Mouse (Mus musculus) gastrocnemius, adult 18-20 months (tissue): ENCODE data around the gene Btbd35f28. TPM values are rescaled to one million over a fixed set of nuclear protein-coding genes. Genes with fewer than 3 reads are reported as not detected.
"Not testable (repeated sequence)": the region's sequence is repeated elsewhere in the genome, so short reads cannot be mapped to it uniquely, and the experiment has no call there.

Source experiments
- DNase-seq: peaks from one replicate; pipeline ENCODE4 v3.0.0; 2021; ENCODE audit warnings: low spot score
- long read RNA-seq, 2 experiments: library from polyadenylated mRNA; stranded (forward); transcript quantifications; one replicate each; pipeline ENCODE4 v2.0.0; 2021
- total RNA-seq, 2 experiments: library from RNA; stranded (reverse); gene quantifications; 2 replicates each; pipeline ENCODE4 v1.2.3; 2021

Btbd35f28 gene
- not detected for total RNA-seq
- long read RNA-seq, experiment 1: 0 reads
- long read RNA-seq, experiment 2: 0 reads

DNA sequence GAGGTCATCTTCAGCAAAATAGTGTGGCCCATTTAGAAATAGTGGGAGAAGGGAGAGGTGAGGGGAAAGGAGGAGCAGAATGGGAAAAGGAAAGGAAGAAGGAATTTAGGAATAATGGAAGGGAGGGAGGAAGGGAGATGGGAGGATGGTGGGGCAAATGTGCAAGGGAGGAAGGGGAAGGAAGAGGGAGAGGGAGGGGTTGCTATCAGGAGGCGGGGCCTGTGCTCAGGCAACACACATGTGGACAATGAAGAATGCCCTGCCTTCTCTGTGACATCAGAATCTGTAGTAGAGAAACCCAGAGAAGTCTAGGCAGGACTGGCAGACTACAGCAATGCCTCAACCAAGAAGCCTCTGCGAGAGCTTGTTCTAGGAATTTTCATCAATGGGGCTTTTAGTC is at the start of gene Btbd35f28:
TSS of gene Btbd35f28 (plus strand) at position 301 of the 400 bp plus-strand sequence.
- DNase-seq: not testable (repeated sequence)

Other genes with a start within 250 kb of the Btbd35f28 start
- not detected for gene Btbd35f16, start 239.6 kb upstream of the Btbd35f28 start, total RNA-seq
- not detected for gene Btbd35f3, start 158.9 kb upstream of the Btbd35f28 start, total RNA-seq
- not detected for gene Btbd35f20, start 94.7 kb downstream of the Btbd35f28 start, total RNA-seq
- not detected for gene Btbd35f17, start 174.1 kb downstream of the Btbd35f28 start, total RNA-seq